Mouse (Mus musculus) embryonic facial prominence, embryonic 13.5 days (tissue): Measurements from ENCODE around the gene Tctn3. TPM values are rescaled to one million over a fixed set of nuclear protein-coding genes. Genes with fewer than 3 reads are reported as not detected.
"Not testable (repeated sequence)": the region's sequence is repeated elsewhere in the genome, so short reads cannot be mapped to it uniquely, and the experiment has no call there.

Experiments
- ATAC-seq: fragments of 200-750 bp; cut with Nextera tagmentation; 2 replicates; pipeline ENCODE4 v1.8.0; 2017; ENCODE audit warnings: low read depth; ENCODE audit not compliant: insufficient number of reproducible peaks, insufficient read depth, low FRiP score, low TSS enrichment
- H3K27ac ChIP-seq: fragments of 300-500 bp; sonication (generic); 2 replicates; pipeline ENCODE4 v1.5.1; 2015; ENCODE audit warnings: moderate library complexity, mild to moderate bottlenecking, inconsistent platforms
- H3K27me3 ChIP-seq: fragments of 300-500 bp; sonication (generic); 2 replicates; pipeline ENCODE4 v1.6.1; 2015; ENCODE audit warnings: mild to moderate bottlenecking, inconsistent platforms
- H3K36me3 ChIP-seq: fragments of 300-500 bp; sonication (generic); 2 replicates; pipeline ENCODE4 v1.6.1; 2015; ENCODE audit warnings: mild to moderate bottlenecking, inconsistent platforms
- H3K4me1 ChIP-seq: fragments of 300-500 bp; sonication (generic); 2 replicates; pipeline ENCODE4 v1.6.1; 2015; ENCODE audit warnings: inconsistent platforms
- H3K4me2 ChIP-seq: fragments of 300-500 bp; sonication (generic); 2 replicates; pipeline ENCODE4 v1.6.1; 2015; ENCODE audit warnings: moderate library complexity, mild to moderate bottlenecking, inconsistent platforms
- H3K4me3 ChIP-seq: fragments of 300-500 bp; sonication (generic); 2 replicates; pipeline ENCODE4 v1.5.1; 2015; ENCODE audit warnings: mild to moderate bottlenecking, inconsistent platforms
- H3K9ac ChIP-seq: fragments of 300-500 bp; sonication (generic); 2 replicates; pipeline ENCODE4 v1.6.1; 2015; ENCODE audit warnings: mild to moderate bottlenecking, inconsistent platforms
- H3K9me3 ChIP-seq: fragments of 300-500 bp; sonication (generic); 2 replicates; pipeline ENCODE4 v1.6.1; 2016; ENCODE audit warnings: inconsistent platforms
- WGBS: fragments of 180-500 bp; shearing (Covaris S2); methylation state at CpG from one replicate; pipeline ENCODE4 v1.1.7; 2015; ENCODE audit warnings: mixed read lengths; 5-methylcytosine and 5-hydroxymethylcytosine counted together
- polyA plus RNA-seq: library from polyadenylated mRNA; unstranded; fragments of >200 nt; fragmentation: Nextera tagmentation; extraction: Ambion mirVana; gene quantifications from 2 replicates; pipeline ENCODE4 v1.2.1, GENCODE M21; 2015

Gene Tctn3
- polyA plus RNA-seq, 1 experiment from 2014 or later, result 17.0 TPM

- H3K4me1 ChIP-seq, result no peaks in the 10 kb centered on the region
- no peaks in the 10 kb centered on the region for H3K36me3 ChIP-seq
- no peak overlapping the region for H3K9ac ChIP-seq
- WGBS, result 85% methylated on average over 2 of the region's 2 CpGs
- H3K4me3 ChIP-seq, result no peak overlapping the region
- no peak overlapping the region for H3K27ac ChIP-seq
- ATAC-seq, result no peak
- H3K27me3 ChIP-seq, result no peaks in the 10 kb centered on the region
- H3K4me2 ChIP-seq, result no peak overlapping the region
- no peaks in the 10 kb centered on the region for H3K9me3 ChIP-seq
Observed at GRCm38 (mm10) chr19:40640799-40641198, 28.8 kb upstream of the Tctn3 start.

GRCm38 (mm10) chr19:40639729-40640304 lies 27.8 kb upstream of the Tctn3 start:
- Histone ChIP-seq H3K27me3 (no peaks in the 10 kb centered on the region), H3K4me2 (no peak overlapping the region), H3K9ac (no peak overlapping the region), H3K36me3 (no peaks in the 10 kb centered on the region), H3K4me3 (no peak overlapping the region), H3K9me3 (no peaks in the 10 kb centered on the region), H3K4me1 (no peaks in the 10 kb centered on the region), H3K27ac (no peak overlapping the region)
- ATAC-seq, result no peak
- 84% methylated on average over 11 of the region's 11 CpGs for WGBS

- no peaks in the 10 kb centered on the region for H3K9me3 ChIP-seq
- 83% methylated on average over 5 of the region's 5 CpGs for WGBS
- H3K27ac ChIP-seq, result no peak overlapping the region
- no peaks in the 10 kb centered on the region for H3K27me3 ChIP-seq
- no peaks in the 10 kb centered on the region for H3K36me3 ChIP-seq
- no peak for ATAC-seq
- no peak overlapping the region for H3K4me3 ChIP-seq
- H3K4me2 ChIP-seq, result no peak overlapping the region
- H3K4me1 ChIP-seq, result no peaks in the 10 kb centered on the region
- H3K9ac ChIP-seq, result no peak overlapping the region
Observed at GRCm38 (mm10) chr19:40638582-40638981, 26.5 kb upstream of the Tctn3 start.

GRCm38 (mm10) chr19:40637601-40638000 lies 25.6 kb upstream of the Tctn3 start:
- ATAC-seq, result no peak
- WGBS, result 81% methylated on average over 7 of the region's 7 CpGs
- H3K9me3 ChIP-seq, result no peaks in the 10 kb centered on the region
- no peaks in the 10 kb centered on the region for H3K27me3 ChIP-seq
- no peak overlapping the region for H3K4me3 ChIP-seq
- H3K27ac ChIP-seq, result peak overlapping the region; percentile 44; the same call in 1 of the 2 replicates
- H3K9ac ChIP-seq, result no peak overlapping the region
- H3K4me1 ChIP-seq, result no peaks in the 10 kb centered on the region
- no peak overlapping the region for H3K4me2 ChIP-seq
- no peaks in the 10 kb centered on the region for H3K36me3 ChIP-seq

GRCm38 (mm10) chr19:40637091-40637490 lies 25.1 kb upstream of the Tctn3 start:
- WGBS, result 47% methylated on average over 4 of the region's 4 CpGs
- H3K4me1 ChIP-seq, result no peaks in the 10 kb centered on the region
- H3K4me2 ChIP-seq, result no peak overlapping the region
- H3K9me3 ChIP-seq, result no peaks in the 10 kb centered on the region
- no peak overlapping the region for H3K27ac ChIP-seq
- no peaks in the 10 kb centered on the region for H3K36me3 ChIP-seq
- no peak overlapping the region for H3K4me3 ChIP-seq
- H3K9ac ChIP-seq, result no peak overlapping the region
- ATAC-seq, result no peak
- H3K27me3 ChIP-seq, result no peaks in the 10 kb centered on the region

GRCm38 (mm10) chr19:40633144-40633543 lies 21.1 kb upstream of the Tctn3 start:
- H3K4me1 ChIP-seq, result no peaks in the 10 kb centered on the region
- no peak for ATAC-seq
- 53% methylated on average over 1 of the region's 1 CpGs for WGBS
- H3K9me3 ChIP-seq, result no peaks in the 10 kb centered on the region
- no peak overlapping the region for H3K27ac ChIP-seq
- no peak overlapping the region for H3K4me3 ChIP-seq
- no peak overlapping the region for H3K4me2 ChIP-seq
- no peaks in the 10 kb centered on the region for H3K36me3 ChIP-seq
- no peaks in the 10 kb centered on the region for H3K27me3 ChIP-seq
- H3K9ac ChIP-seq, result no peak overlapping the region

- no peaks in the 10 kb centered on the region for H3K27me3 ChIP-seq
- ATAC-seq, result no peak
- H3K36me3 ChIP-seq, result no peaks in the 10 kb centered on the region
- WGBS, result 78% methylated on average over 5 of the region's 5 CpGs
- no peaks in the 10 kb centered on the region for H3K4me1 ChIP-seq
- no peak overlapping the region for H3K9ac ChIP-seq
- H3K4me3 ChIP-seq, result no peak overlapping the region
- no peaks in the 10 kb centered on the region for H3K9me3 ChIP-seq
- no peak overlapping the region for H3K27ac ChIP-seq
- H3K4me2 ChIP-seq, result no peak overlapping the region
Observed at GRCm38 (mm10) chr19:40632668-40633067, 20.6 kb upstream of the Tctn3 start.

- Histone ChIP-seq H3K27me3 (no peaks in the 10 kb centered on the region), H3K9me3 (no peaks in the 10 kb centered on the region), H3K36me3 (no peaks in the 10 kb centered on the region), H3K27ac (no peak overlapping the region), H3K4me1 (no peaks in the 10 kb centered on the region), H3K9ac (no peak overlapping the region), H3K4me3 (no peak overlapping the region), H3K4me2 (no peak overlapping the region)
- no peak for ATAC-seq
- 78% methylated on average over 3 of the region's 3 CpGs for WGBS
Observed at GRCm38 (mm10) chr19:40632193-40632592, 20.2 kb upstream of the Tctn3 start.

GRCm38 (mm10) chr19:40630606-40631005 lies 18.6 kb upstream of the Tctn3 start:
- Histone ChIP-seq H3K9ac (no peak overlapping the region), H3K4me2 (no peak overlapping the region), H3K4me1 (no peaks in the 10 kb centered on the region), H3K4me3 (no peak overlapping the region), H3K27ac (no peak overlapping the region), H3K36me3 (no peaks in the 10 kb centered on the region), H3K27me3 (no peaks in the 10 kb centered on the region), H3K9me3 (no peaks in the 10 kb centered on the region)
- no peak for ATAC-seq
- 79% methylated on average over 7 of the region's 7 CpGs for WGBS

GRCm38 (mm10) chr19:40630096-40630495 lies 18.1 kb upstream of the Tctn3 start:
- Histone ChIP-seq H3K27ac (no peak overlapping the region), H3K9me3 (no peaks in the 10 kb centered on the region), H3K36me3 (no peaks in the 10 kb centered on the region), H3K9ac (no peak overlapping the region), H3K27me3 (no peaks in the 10 kb centered on the region), H3K4me3 (no peak overlapping the region), H3K4me2 (no peak overlapping the region), H3K4me1 (no peaks in the 10 kb centered on the region)
- no peak for ATAC-seq
- 78% methylated on average over 3 of the region's 3 CpGs for WGBS

- Histone ChIP-seq H3K4me2 (no peak overlapping the region), H3K9ac (no peak overlapping the region), H3K4me1 (no peaks in the 10 kb centered on the region), H3K27me3 (no peaks in the 10 kb centered on the region), H3K27ac (no peak overlapping the region), H3K4me3 (no peak overlapping the region), H3K9me3 (no peaks in the 10 kb centered on the region), H3K36me3 (no peaks in the 10 kb centered on the region)
- ATAC-seq, result no peak
Observed at GRCm38 (mm10) chr19:40628950-40629349, 16.9 kb upstream of the Tctn3 start.

GRCm38 (mm10) chr19:40625935-40626334 lies 13.9 kb upstream of the Tctn3 start:
- Histone ChIP-seq H3K27ac (no peak overlapping the region), H3K9ac (no peak overlapping the region), H3K4me1 (no peaks in the 10 kb centered on the region), H3K27me3 (no peaks in the 10 kb centered on the region), H3K9me3 (no peaks in the 10 kb centered on the region), H3K4me3 (no peak overlapping the region), H3K4me2 (no peak overlapping the region), H3K36me3 (no peaks in the 10 kb centered on the region)
- ATAC-seq, result no peak
- 63% methylated on average over 12 of the region's 12 CpGs for WGBS

GRCm38 (mm10) chr19:40621616-40622015 lies 9.6 kb upstream of the Tctn3 start:
- not testable (repeated sequence) for H3K4me1 ChIP-seq, H3K27ac ChIP-seq, H3K9me3 ChIP-seq, H3K4me3 ChIP-seq, H3K9ac ChIP-seq, H3K4me2 ChIP-seq, H3K36me3 ChIP-seq, ATAC-seq, H3K27me3 ChIP-seq
- 47% methylated on average over 11 of the region's 26 CpGs for WGBS
